Mouse (Mus musculus): ENCODE measurements at regions not wholly inside any gene's neighbourhood (a gene's known extent, or its start where the extent isn't known, plus 50 kb on each side); places are given as distances from the start of the nearest gene placed in this dataset.
"Not testable (repeated sequence)": the region's sequence is repeated elsewhere in the genome, so short reads cannot be mapped to it uniquely, and the experiment has no call there.

- H3K27me3 ChIP-seq (ENCODE audit: control insufficient read depth, insufficient read depth, low read length); H3K9me3 ChIP-seq (ENCODE audit: control insufficient read depth, low read length); H3K4me3 ChIP-seq (ENCODE audit: low read depth, low read length); H3K27ac ChIP-seq (replicated peaks; ENCODE audit: low read depth, low read length); ATAC-seq (ENCODE audit: insufficient number of reproducible peaks, low FRiP score, low TSS enrichment, low read depth); H3K4me1 ChIP-seq (ENCODE audit: control insufficient read depth, insufficient read depth, low read length); H3K9ac ChIP-seq (ENCODE audit: low read length); DNase-seq (ENCODE audit: low spot score); H3K36me3 ChIP-seq (ENCODE audit: control insufficient read depth, insufficient read depth, low read length); H3K4me2 ChIP-seq (ENCODE audit: low read depth, severe bottlenecking): not testable (repeated sequence)
- WGBS = 84% methylated on average over 2 of the region's 2 CpGs
Observed at GRCm38 (mm10) chr4:93555181-93555580, 219.9 kb upstream of the Tusc1 start.

GRCm38 (mm10) chr4:93552489-93553160, 217.3 kb upstream of the Tusc1 start:
- 86% methylated on average over 4 of the region's 4 CpGs for WGBS
- Histone ChIP-seq H3K36me3 (ENCODE audit: control insufficient read depth, insufficient read depth, low read length) (no peaks in the 10 kb centered on the region), H3K27me3 (ENCODE audit: control insufficient read depth, insufficient read depth, low read length) (no peaks in the 10 kb centered on the region)

DNA sequence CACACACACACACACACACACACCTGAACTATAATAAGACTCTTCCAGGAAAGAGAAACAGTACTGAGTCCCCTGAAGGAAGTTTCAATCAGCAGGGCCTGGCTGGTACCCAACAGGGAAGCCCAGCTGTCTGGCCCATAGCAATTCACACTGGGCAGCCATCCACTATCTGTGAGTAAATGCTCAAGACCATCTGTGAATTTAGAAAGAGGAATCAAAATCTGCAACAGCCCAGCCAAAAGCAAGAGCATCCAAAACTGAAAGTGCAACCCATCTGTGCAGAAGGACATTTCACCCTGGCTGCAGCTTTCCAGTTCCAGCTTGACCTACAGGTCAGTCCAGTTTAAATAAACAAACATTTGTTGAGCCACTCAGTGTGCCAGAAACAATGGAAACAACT, 215.8 kb upstream of the Tusc1 start:
- ATAC-seq (ENCODE audit: insufficient number of reproducible peaks, low FRiP score, low TSS enrichment, low read depth) (no peak), DNase-seq (ENCODE audit: low spot score) (no peak)
- Histone ChIP-seq H3K4me1 (ENCODE audit: control insufficient read depth, insufficient read depth, low read length) (no peaks in the 10 kb centered on the region), H3K36me3 (ENCODE audit: control insufficient read depth, insufficient read depth, low read length) (no peaks in the 10 kb centered on the region), H3K27me3 (ENCODE audit: control insufficient read depth, insufficient read depth, low read length) (no peaks in the 10 kb centered on the region), H3K27ac (replicated peaks; ENCODE audit: low read depth, low read length) (no peak overlapping the region), H3K4me2 (ENCODE audit: low read depth, severe bottlenecking) (no peak overlapping the region), H3K4me3 (ENCODE audit: low read depth, low read length) (no peak overlapping the region), H3K9me3 (ENCODE audit: control insufficient read depth, low read length) (no peaks in the 10 kb centered on the region), H3K9ac (ENCODE audit: low read length) (no peak overlapping the region)

More at GRCm38 (mm10) chr4:93552489-93553160, 217.3 kb upstream of the Tusc1 start:
- Histone ChIP-seq H3K4me2 (ENCODE audit: low read depth, severe bottlenecking) (no peak overlapping the region; the same call in 1 of the 2 replicates), H3K9ac (ENCODE audit: low read length) (no peak overlapping the region), H3K9me3 (ENCODE audit: control insufficient read depth, low read length) (no peaks in the 10 kb centered on the region), H3K4me1 (ENCODE audit: control insufficient read depth, insufficient read depth, low read length) (no peaks in the 10 kb centered on the region), H3K27ac (replicated peaks; ENCODE audit: low read depth, low read length) (no peak overlapping the region), H3K4me3 (ENCODE audit: low read depth, low read length) (no peak overlapping the region)
- ATAC-seq (ENCODE audit: insufficient number of reproducible peaks, low FRiP score, low TSS enrichment, low read depth) = no peak
- DNase-seq (ENCODE audit: low spot score) = no peak

DNA sequence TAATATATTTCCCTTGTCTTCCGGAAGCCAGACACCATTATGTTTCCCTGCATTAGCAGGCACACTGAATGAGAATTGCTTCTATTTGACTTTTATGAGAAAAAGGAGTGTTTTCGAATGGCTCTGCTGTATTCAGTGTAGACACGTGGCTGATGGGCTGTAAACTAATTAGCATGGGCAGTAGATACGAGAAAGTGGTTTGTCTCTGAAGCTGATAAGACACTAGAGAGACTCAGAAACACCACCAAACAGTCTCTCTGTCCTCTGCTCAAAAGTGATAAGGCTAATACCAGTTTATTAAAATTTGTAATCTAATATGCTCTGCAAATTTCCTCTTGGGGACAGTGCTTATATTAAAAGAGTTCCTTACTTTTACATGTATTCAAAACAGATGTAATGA, 205.3 kb upstream of the Tusc1 start:
- Histone ChIP-seq H3K36me3 (ENCODE audit: control insufficient read depth, insufficient read depth, low read length) (no peaks in the 10 kb centered on the region), H3K9ac (ENCODE audit: low read length) (no peak overlapping the region), H3K9me3 (ENCODE audit: control insufficient read depth, low read length) (no peaks in the 10 kb centered on the region), H3K4me2 (ENCODE audit: low read depth, severe bottlenecking) (no peak overlapping the region), H3K4me3 (ENCODE audit: low read depth, low read length) (no peak overlapping the region), H3K4me1 (ENCODE audit: control insufficient read depth, insufficient read depth, low read length) (no peaks in the 10 kb centered on the region), H3K27ac (replicated peaks; ENCODE audit: low read depth, low read length) (no peak overlapping the region), H3K27me3 (ENCODE audit: control insufficient read depth, insufficient read depth, low read length) (no peaks in the 10 kb centered on the region)
- no peak for ATAC-seq (ENCODE audit: insufficient number of reproducible peaks, low FRiP score, low TSS enrichment, low read depth)
- WGBS = 28% methylated on average over 4 of the region's 4 CpGs
- no peak for DNase-seq (ENCODE audit: low spot score)

- H3K36me3 ChIP-seq (ENCODE audit: control insufficient read depth, insufficient read depth, low read length) = no peaks in the 10 kb centered on the region
- H3K4me3 ChIP-seq (ENCODE audit: low read depth, low read length) = no peak overlapping the region
- WGBS = 82% methylated on average over 2 of the region's 2 CpGs
- no peak overlapping the region for H3K27ac ChIP-seq (replicated peaks; ENCODE audit: low read depth, low read length)
- ATAC-seq (ENCODE audit: insufficient number of reproducible peaks, low FRiP score, low TSS enrichment, low read depth) = no peak
- no peak overlapping the region for H3K9ac ChIP-seq (ENCODE audit: low read length)
- H3K4me2 ChIP-seq (ENCODE audit: low read depth, severe bottlenecking) = no peak overlapping the region
- no peaks in the 10 kb centered on the region for H3K9me3 ChIP-seq (ENCODE audit: control insufficient read depth, low read length)
- H3K4me1 ChIP-seq (ENCODE audit: control insufficient read depth, insufficient read depth, low read length) = no peaks in the 10 kb centered on the region
- no peaks in the 10 kb centered on the region for H3K27me3 ChIP-seq (ENCODE audit: control insufficient read depth, insufficient read depth, low read length)
- DNase-seq (ENCODE audit: low spot score) = no peak
Observed at GRCm38 (mm10) chr4:93527382-93527781, 192.1 kb upstream of the Tusc1 start.

DNA sequence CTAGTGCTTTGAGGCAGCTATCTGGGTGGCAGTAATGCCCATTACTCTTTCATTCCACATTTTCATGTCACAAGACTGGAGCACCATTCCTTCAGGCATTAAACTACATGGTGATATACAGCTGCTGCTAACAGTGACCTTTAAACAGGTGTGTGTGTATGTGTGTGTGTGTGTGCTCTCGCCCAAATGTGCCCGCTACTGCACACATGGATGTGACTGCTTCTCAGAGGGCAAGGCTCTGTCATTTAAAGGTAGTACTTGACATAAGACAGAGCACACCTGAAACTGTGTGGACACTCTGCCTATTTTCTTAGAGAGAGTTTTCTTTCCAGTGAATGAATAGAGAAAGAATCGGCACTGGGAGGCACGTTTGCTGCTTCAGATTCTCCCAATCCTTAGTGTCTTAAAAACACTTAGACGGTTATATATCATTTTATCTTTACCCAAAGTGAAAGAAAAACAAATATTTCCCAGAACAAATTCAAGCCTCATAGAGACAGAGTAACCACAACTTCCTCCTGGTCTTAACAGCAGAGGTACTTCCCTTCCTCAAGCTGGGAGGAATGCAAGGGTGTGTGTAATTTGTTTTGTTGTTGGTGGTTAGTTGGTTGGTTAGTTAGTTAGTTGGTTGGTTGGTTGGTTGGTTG, 185.3 kb upstream of the Tusc1 start:
- Histone ChIP-seq H3K9ac (ENCODE audit: low read length) (no peak overlapping the region), H3K4me1 (ENCODE audit: control insufficient read depth, insufficient read depth, low read length) (no peaks in the 10 kb centered on the region), H3K36me3 (ENCODE audit: control insufficient read depth, insufficient read depth, low read length) (no peaks in the 10 kb centered on the region), H3K27ac (replicated peaks; ENCODE audit: low read depth, low read length) (no peak overlapping the region), H3K27me3 (ENCODE audit: control insufficient read depth, insufficient read depth, low read length) (no peaks in the 10 kb centered on the region), H3K4me3 (ENCODE audit: low read depth, low read length) (no peak overlapping the region), H3K4me2 (ENCODE audit: low read depth, severe bottlenecking) (no peak overlapping the region), H3K9me3 (ENCODE audit: control insufficient read depth, low read length) (no peaks in the 10 kb centered on the region)
- WGBS = 87% methylated on average over 5 of the region's 5 CpGs
- ATAC-seq (ENCODE audit: insufficient number of reproducible peaks, low FRiP score, low TSS enrichment, low read depth) (no peak), DNase-seq (ENCODE audit: low spot score) (no peak)

DNA sequence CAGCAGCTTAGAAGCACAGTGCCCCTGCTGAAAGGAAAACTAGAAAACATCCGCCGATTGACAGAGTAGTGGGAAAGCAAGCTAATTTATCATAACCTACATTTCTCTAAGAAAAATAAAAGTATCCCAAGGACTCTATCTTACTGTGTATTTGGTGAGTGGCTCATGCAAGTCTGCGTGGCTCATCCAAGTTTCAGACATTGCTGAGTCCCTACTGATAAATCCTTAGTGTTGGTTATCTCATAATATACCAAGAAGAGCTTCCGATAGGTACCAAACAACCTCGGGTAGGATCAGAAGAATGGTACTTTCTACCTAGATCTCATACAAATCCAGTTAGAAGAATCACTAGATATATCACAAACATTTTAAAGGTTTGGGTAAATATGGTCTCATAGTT, 183.6 kb upstream of the Tusc1 start:
- 89% methylated on average over 5 of the region's 5 CpGs for WGBS
- H3K27ac ChIP-seq (replicated peaks; ENCODE audit: low read depth, low read length) = no peak overlapping the region
- no peak overlapping the region for H3K4me2 ChIP-seq (ENCODE audit: low read depth, severe bottlenecking)
- DNase-seq (ENCODE audit: low spot score) = no peak
- H3K4me3 ChIP-seq (ENCODE audit: low read depth, low read length) = no peak overlapping the region
- no peaks in the 10 kb centered on the region for H3K27me3 ChIP-seq (ENCODE audit: control insufficient read depth, insufficient read depth, low read length)
- ATAC-seq (ENCODE audit: insufficient number of reproducible peaks, low FRiP score, low TSS enrichment, low read depth) = no peak
- H3K9ac ChIP-seq (ENCODE audit: low read length) = no peak overlapping the region
- no peaks in the 10 kb centered on the region for H3K4me1 ChIP-seq (ENCODE audit: control insufficient read depth, insufficient read depth, low read length)
- no peaks in the 10 kb centered on the region for H3K9me3 ChIP-seq (ENCODE audit: control insufficient read depth, low read length)
- H3K36me3 ChIP-seq (ENCODE audit: control insufficient read depth, insufficient read depth, low read length) = no peaks in the 10 kb centered on the region

- Histone ChIP-seq H3K27ac (replicated peaks; ENCODE audit: low read depth, low read length) (no peak overlapping the region), H3K9me3 (ENCODE audit: control insufficient read depth, low read length) (no peaks in the 10 kb centered on the region), H3K4me3 (ENCODE audit: low read depth, low read length) (no peak overlapping the region), H3K4me2 (ENCODE audit: low read depth, severe bottlenecking) (no peak overlapping the region), H3K27me3 (ENCODE audit: control insufficient read depth, insufficient read depth, low read length) (no peaks in the 10 kb centered on the region), H3K4me1 (ENCODE audit: control insufficient read depth, insufficient read depth, low read length) (no peaks in the 10 kb centered on the region), H3K36me3 (ENCODE audit: control insufficient read depth, insufficient read depth, low read length) (no peaks in the 10 kb centered on the region), H3K9ac (ENCODE audit: low read length) (no peak overlapping the region)
- ATAC-seq (ENCODE audit: insufficient number of reproducible peaks, low FRiP score, low TSS enrichment, low read depth) (no peak), DNase-seq (ENCODE audit: low spot score) (no peak)
- 38% methylated on average over 1 of the region's 1 CpGs for WGBS
Observed at GRCm38 (mm10) chr4:93510771-93511170, 175.5 kb upstream of the Tusc1 start.

- Histone ChIP-seq H3K4me2 (ENCODE audit: low read depth, severe bottlenecking) (no peak overlapping the region), H3K36me3 (ENCODE audit: control insufficient read depth, insufficient read depth, low read length) (no peaks in the 10 kb centered on the region), H3K4me3 (ENCODE audit: low read depth, low read length) (no peak overlapping the region), H3K27ac (replicated peaks; ENCODE audit: low read depth, low read length) (no peak overlapping the region), H3K9ac (ENCODE audit: low read length) (no peak overlapping the region), H3K9me3 (ENCODE audit: control insufficient read depth, low read length) (no peaks in the 10 kb centered on the region), H3K27me3 (ENCODE audit: control insufficient read depth, insufficient read depth, low read length) (no peaks in the 10 kb centered on the region), H3K4me1 (ENCODE audit: control insufficient read depth, insufficient read depth, low read length) (no peaks in the 10 kb centered on the region)
- DNase-seq (ENCODE audit: low spot score) = no peak
- 77% methylated on average over 2 of the region's 2 CpGs for WGBS
- no peak for ATAC-seq (ENCODE audit: insufficient number of reproducible peaks, low FRiP score, low TSS enrichment, low read depth)
Observed at GRCm38 (mm10) chr4:93496871-93497270, 161.6 kb upstream of the Tusc1 start.

Measured in limb, embryonic 11.5 days (tissue).